Mouse (Mus musculus): ENCODE data around the gene Dalrd3. TPM values are rescaled to one million over a fixed set of nuclear protein-coding genes. Genes with fewer than 3 reads are reported as not detected.
"Not testable (repeated sequence)": the region's sequence is repeated elsewhere in the genome, so short reads cannot be mapped to it uniquely, and the experiment has no call there.

Dalrd3 gene
- polyA plus RNA-seq, 1 experiment from 2014 or later, result 146 TPM

DNA sequence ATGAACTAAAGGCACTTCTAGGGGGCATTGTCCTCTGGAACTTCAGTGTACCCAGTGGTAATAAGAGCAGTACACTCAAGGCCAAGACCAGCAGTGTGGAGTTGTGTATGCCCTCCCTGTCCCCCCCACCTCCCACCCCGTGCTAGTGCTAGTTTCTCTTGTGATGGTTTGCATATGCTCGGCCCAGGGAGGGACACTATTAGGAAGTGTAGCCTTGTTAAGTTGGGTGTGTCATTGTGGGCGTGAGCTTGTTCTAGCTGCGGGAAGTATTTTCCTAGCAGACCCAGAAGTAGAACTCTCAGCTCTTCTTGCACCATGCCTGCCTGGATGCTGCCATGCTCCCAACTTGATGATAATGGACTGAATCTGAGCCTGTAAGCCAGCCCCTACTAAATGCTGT is 32.3 kb downstream of the Dalrd3 start:
- Histone ChIP-seq H3K9me3 (ENCODE audit: control insufficient read depth, low read length) (no peaks in the 10 kb centered on the region), H3K4me3 (ENCODE audit: low read length) (no peak overlapping the region), H3K9ac (ENCODE audit: low read length) (no peak overlapping the region), H3K36me3 (ENCODE audit: control insufficient read depth, insufficient read depth, low read length) (peaks cover 29% of the 10 kb centered on the region), H3K4me1 (replicated peaks; ENCODE audit: control insufficient read depth, insufficient read depth, low read length) (peaks cover 5% of the 10 kb centered on the region), H3K4me2 (ENCODE audit: low read depth, low read length) (no peak overlapping the region), H3K27me3 (ENCODE audit: control insufficient read depth, insufficient read depth, low read depth, low read length) (no peaks in the 10 kb centered on the region), H3K27ac (ENCODE audit: low read length) (no peak overlapping the region)
- no peak for ATAC-seq (ENCODE audit: low read depth)
- WGBS, result 73% methylated on average over 4 of the region's 4 CpGs

DNA sequence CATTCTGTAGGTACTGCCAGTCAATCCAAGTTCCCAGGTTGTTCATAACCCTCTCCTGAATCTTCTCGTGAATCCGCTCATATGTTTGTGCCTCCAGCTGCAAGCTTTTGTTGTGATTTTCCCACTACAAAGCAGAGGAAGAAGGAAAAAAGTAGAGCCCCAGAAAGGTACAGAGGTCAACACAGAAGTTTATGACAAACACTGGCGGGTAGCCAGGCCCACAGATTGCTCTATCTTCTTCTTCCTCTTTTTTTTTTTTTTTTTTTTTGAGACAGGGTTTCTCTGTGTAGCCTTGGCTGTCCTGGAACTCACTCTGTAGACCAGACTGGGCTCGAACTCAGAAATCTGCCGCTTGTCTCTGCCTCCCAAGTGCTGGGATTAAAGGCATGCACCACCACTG is 38.2 kb downstream of the Dalrd3 start:
- 75% methylated on average over 5 of the region's 5 CpGs for WGBS
- H3K9me3 ChIP-seq (ENCODE audit: control insufficient read depth, low read length); ATAC-seq (ENCODE audit: low read depth); H3K9ac ChIP-seq (ENCODE audit: low read length); H3K4me3 ChIP-seq (ENCODE audit: low read length); H3K4me1 ChIP-seq (replicated peaks; ENCODE audit: control insufficient read depth, insufficient read depth, low read length); H3K4me2 ChIP-seq (ENCODE audit: low read depth, low read length); H3K27me3 ChIP-seq (ENCODE audit: control insufficient read depth, insufficient read depth, low read depth, low read length); H3K27ac ChIP-seq (ENCODE audit: low read length): not testable (repeated sequence)
- peaks cover 62% of the 10 kb centered on the region for H3K36me3 ChIP-seq (ENCODE audit: control insufficient read depth, insufficient read depth, low read length)

DNA sequence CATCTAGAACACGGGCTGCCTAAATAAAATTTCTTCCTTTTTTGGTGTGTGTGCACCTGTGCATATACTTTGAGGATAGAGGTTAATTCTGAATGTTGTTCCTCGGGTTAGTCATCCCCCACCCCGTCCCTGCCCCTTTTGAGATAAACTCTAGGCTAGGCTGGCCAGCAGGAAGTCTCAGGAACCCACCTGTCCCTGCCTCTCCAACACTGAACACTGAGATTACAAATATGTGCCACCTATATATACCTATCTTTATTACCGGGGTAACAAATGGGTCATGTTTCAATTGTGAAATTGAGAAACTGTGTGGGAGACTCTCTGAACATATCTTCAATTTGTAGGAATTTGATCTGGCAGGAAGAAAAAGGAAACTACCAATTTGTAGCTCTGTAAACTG is 39.2 kb downstream of the Dalrd3 start:
- Histone ChIP-seq H3K27ac (ENCODE audit: low read length) (no peak overlapping the region), H3K4me2 (ENCODE audit: low read depth, low read length) (no peak overlapping the region), H3K9ac (ENCODE audit: low read length) (no peak overlapping the region), H3K9me3 (ENCODE audit: control insufficient read depth, low read length) (no peaks in the 10 kb centered on the region), H3K36me3 (ENCODE audit: control insufficient read depth, insufficient read depth, low read length) (peaks cover 54% of the 10 kb centered on the region), H3K4me1 (replicated peaks; ENCODE audit: control insufficient read depth, insufficient read depth, low read length) (no peaks in the 10 kb centered on the region), H3K4me3 (ENCODE audit: low read length) (no peak overlapping the region), H3K27me3 (ENCODE audit: control insufficient read depth, insufficient read depth, low read depth, low read length) (no peaks in the 10 kb centered on the region)
- WGBS, result 88% methylated on average over 4 of the region's 4 CpGs
- ATAC-seq (ENCODE audit: low read depth), result no peak

DNA sequence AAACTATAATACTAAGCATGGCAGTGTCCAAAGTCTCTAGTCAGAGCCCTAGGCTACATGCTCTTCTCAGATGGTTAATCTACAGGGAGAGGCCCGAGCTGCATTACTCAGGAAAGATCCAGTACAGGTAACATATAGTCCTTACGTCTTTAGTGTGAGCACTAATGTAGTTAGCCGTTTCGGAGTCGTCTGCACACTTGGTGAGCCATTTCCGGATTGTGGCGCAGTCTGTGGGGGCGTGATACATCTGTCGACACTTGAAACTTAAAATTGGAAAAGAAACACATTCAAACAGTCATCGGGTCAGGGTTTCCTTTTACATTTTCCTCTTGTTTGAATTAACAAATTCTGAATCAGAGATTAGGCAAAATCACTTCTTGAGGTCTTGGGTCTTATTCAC is 41.8 kb downstream of the Dalrd3 start:
- H3K27ac ChIP-seq (ENCODE audit: low read length), result no peak overlapping the region
- no peaks in the 10 kb centered on the region for H3K9me3 ChIP-seq (ENCODE audit: control insufficient read depth, low read length)
- H3K4me2 ChIP-seq (ENCODE audit: low read depth, low read length), result no peak overlapping the region
- H3K9ac ChIP-seq (ENCODE audit: low read length), result no peak overlapping the region
- ATAC-seq (ENCODE audit: low read depth), result no peak
- H3K4me1 ChIP-seq (replicated peaks; ENCODE audit: control insufficient read depth, insufficient read depth, low read length), result no peaks in the 10 kb centered on the region
- peaks cover 49% of the 10 kb centered on the region for H3K36me3 ChIP-seq (ENCODE audit: control insufficient read depth, insufficient read depth, low read length)
- no peaks in the 10 kb centered on the region for H3K27me3 ChIP-seq (ENCODE audit: control insufficient read depth, insufficient read depth, low read depth, low read length)
- H3K4me3 ChIP-seq (ENCODE audit: low read length), result no peak overlapping the region
- WGBS, result 91% methylated on average over 10 of the region's 10 CpGs

DNA sequence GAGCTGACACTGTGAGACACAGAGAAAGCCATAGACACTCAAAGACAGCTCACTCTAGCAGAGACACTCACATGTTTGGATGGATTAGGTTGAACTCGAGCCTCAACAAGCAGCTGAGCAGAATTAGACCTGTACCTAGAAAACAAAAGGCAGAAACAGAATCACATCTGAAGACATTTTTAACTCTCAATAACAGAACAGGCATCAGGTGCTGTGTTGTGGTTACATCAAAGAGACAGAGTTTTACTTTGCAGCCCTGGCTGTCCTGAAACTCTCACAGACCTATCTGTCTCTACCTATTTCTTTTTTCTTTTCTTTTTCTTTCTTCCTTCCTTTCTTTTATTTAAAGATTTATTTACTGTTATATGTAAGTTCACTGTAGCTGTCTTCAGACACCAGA is 47.6 kb downstream of the Dalrd3 start:
- Histone ChIP-seq H3K27me3 (ENCODE audit: control insufficient read depth, insufficient read depth, low read depth, low read length) (no peaks in the 10 kb centered on the region), H3K9ac (ENCODE audit: low read length) (no peak overlapping the region), H3K4me1 (replicated peaks; ENCODE audit: control insufficient read depth, insufficient read depth, low read length) (no peaks in the 10 kb centered on the region), H3K36me3 (ENCODE audit: control insufficient read depth, insufficient read depth, low read length) (peaks cover 26% of the 10 kb centered on the region), H3K27ac (ENCODE audit: low read length) (no peak overlapping the region), H3K4me2 (ENCODE audit: low read depth, low read length) (no peak overlapping the region), H3K4me3 (ENCODE audit: low read length) (no peak overlapping the region), H3K9me3 (ENCODE audit: control insufficient read depth, low read length) (no peaks in the 10 kb centered on the region)
- WGBS, result 97% methylated on average over 1 of the region's 1 CpGs
- no peak for ATAC-seq (ENCODE audit: low read depth)

MicroRNAs encoded within 50 kb of the gene (microRNA counts, 519-probe panel; counts per million panel counts)
- 3,410 counts per million, percentile 67 among the panel's probes with 10 or more counts for microRNA mmu-miR-191
- microRNA mmu-miR-425, result 3,079 counts per million, percentile 59 among the panel's probes with 10 or more counts

Small RNA genes within 50 kb of the gene (microRNA-seq; reads per million reads assigned to microRNA genes)
- gene Gm24083, result not detected
- not detected for gene Mir191
- 2,125 reads per million, percentile 81 among the genes with 10 or more reads in this experiment for gene Mir425

Other genes starting within 250 kb of the Dalrd3 start
- 649 and 714 TPM in 2 replicates for gene Gpx1, start 231.0 kb upstream of the Dalrd3 start, polyA plus RNA-seq (2015; fragmentation: Nextera tagmentation; extraction: Ambion mirVana)
- gene Usp4, start 222.0 kb upstream of the Dalrd3 start, polyA plus RNA-seq (2015; fragmentation: Nextera tagmentation; extraction: Ambion mirVana), result 89.9 and 93.6 TPM in 2 replicates
- gene 1700102P08Rik, start 177.1 kb upstream of the Dalrd3 start, polyA plus RNA-seq (2015; fragmentation: Nextera tagmentation; extraction: Ambion mirVana), result 0.41 and 0.64 TPM in 2 replicates
- gene Ccdc36, start 141.4 kb upstream of the Dalrd3 start, polyA plus RNA-seq (2015; fragmentation: Nextera tagmentation; extraction: Ambion mirVana), result 1.7 and 2.6 TPM in 2 replicates
- gene BC048562, start 133.4 kb upstream of the Dalrd3 start, polyA plus RNA-seq (2015; fragmentation: Nextera tagmentation; extraction: Ambion mirVana), result not detected in 2 replicates
- gene Ccdc71, start 109.4 kb upstream of the Dalrd3 start, polyA plus RNA-seq (2015; fragmentation: Nextera tagmentation; extraction: Ambion mirVana), result 50.7 and 58.0 TPM in 2 replicates
- 76.6 and 89.7 TPM in 2 replicates for gene Klhdc8b, start 108.3 kb upstream of the Dalrd3 start, polyA plus RNA-seq (2015; fragmentation: Nextera tagmentation; extraction: Ambion mirVana)
- gene Lamb2, start 90.2 kb upstream of the Dalrd3 start, polyA plus RNA-seq (2015; fragmentation: Nextera tagmentation; extraction: Ambion mirVana), result 86.0 and 95.5 TPM in 2 replicates
- 59.1 and 61.0 TPM in 2 replicates for gene Usp19, start 79.3 kb upstream of the Dalrd3 start, polyA plus RNA-seq (2015; fragmentation: Nextera tagmentation; extraction: Ambion mirVana)
- gene Qars, start 62.2 kb upstream of the Dalrd3 start, polyA plus RNA-seq (2015; fragmentation: Nextera tagmentation; extraction: Ambion mirVana), result 97.4 and 107 TPM in 2 replicates
- 108 and 118 TPM in 2 replicates for gene Qrich1, start 53.1 kb upstream of the Dalrd3 start, polyA plus RNA-seq (2015; fragmentation: Nextera tagmentation; extraction: Ambion mirVana)
- 148 and 149 TPM in 2 replicates for gene Impdh2, start 9.6 kb upstream of the Dalrd3 start, polyA plus RNA-seq (2015; fragmentation: Nextera tagmentation; extraction: Ambion mirVana)
- gene Ndufaf3, start 2.5 kb upstream of the Dalrd3 start, polyA plus RNA-seq (2015; fragmentation: Nextera tagmentation; extraction: Ambion mirVana), result 55.8 and 60.2 TPM in 2 replicates
- gene Wdr6, start 8.9 kb downstream of the Dalrd3 start, polyA plus RNA-seq (2015; fragmentation: Nextera tagmentation; extraction: Ambion mirVana), result 122 and 128 TPM in 2 replicates
- gene P4htm, start 27.8 kb downstream of the Dalrd3 start, polyA plus RNA-seq (2015; fragmentation: Nextera tagmentation; extraction: Ambion mirVana), result 8.0 and 8.3 TPM in 2 replicates
- gene Arih2, start 79.5 kb downstream of the Dalrd3 start, polyA plus RNA-seq (2015; fragmentation: Nextera tagmentation; extraction: Ambion mirVana), result 44.3 and 46.7 TPM in 2 replicates
- 44.8 and 46.8 TPM in 2 replicates for gene Slc25a20, start 92.2 kb downstream of the Dalrd3 start, polyA plus RNA-seq (2015; fragmentation: Nextera tagmentation; extraction: Ambion mirVana)
- gene Prkar2a, start 119.4 kb downstream of the Dalrd3 start, polyA plus RNA-seq (2015; fragmentation: Nextera tagmentation; extraction: Ambion mirVana), result 13.1 and 14.8 TPM in 2 replicates
- 62.1 and 68.1 TPM in 2 replicates for gene Ip6k2, start 213.9 kb downstream of the Dalrd3 start, polyA plus RNA-seq (2015; fragmentation: Nextera tagmentation; extraction: Ambion mirVana)
- 13.2 and 15.4 TPM in 2 replicates for gene Nckipsd, start 238.5 kb downstream of the Dalrd3 start, polyA plus RNA-seq (2015; fragmentation: Nextera tagmentation; extraction: Ambion mirVana)

Data from lung, embryonic 16.5 days (tissue).